ENCODE assay signal across 31 mouse cellular contexts in the genomic region with DNA sequence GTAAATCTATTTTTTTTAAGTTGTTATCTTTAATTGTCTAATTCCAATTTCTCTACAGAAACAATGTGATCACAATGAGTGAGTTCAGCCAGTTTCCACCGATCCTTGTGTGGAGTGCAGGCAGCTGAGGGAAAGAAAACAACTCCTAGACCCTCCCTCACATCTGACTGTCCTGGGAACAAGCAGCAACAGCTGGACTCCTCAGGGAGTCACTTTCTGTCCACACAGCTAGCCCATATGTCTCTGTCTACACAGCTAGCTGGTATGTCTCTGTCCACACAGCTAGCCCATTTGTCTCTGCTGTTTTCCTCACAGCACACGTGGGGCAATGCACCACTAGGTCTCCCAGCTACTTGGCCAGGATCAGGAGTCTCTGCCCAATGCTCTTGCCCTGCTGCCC. TPM values are rescaled to one million over a fixed set of nuclear protein-coding genes. Genes with fewer than 3 reads are reported as not detected.
DNase-seq lines count a peak whose midpoint lies in the region; ATAC-seq and TF ChIP-seq lines count a peak whose summit lies in the region.
"Had no signal": no experiment of that assay in that cellular context is flagged by ENCODE, and none has a peak within 500 bp of the region (broad histone marks: within the 10 kb centered on the region; RNA-seq: fewer than 3 reads in every experiment).

No protein-coding gene starts in this region.

- no peak overlapping the region for H3K4me2 ChIP-seq in embryonic facial prominence, embryonic 14.5 days (ENCODE audit: low read depth, low read length)
- no peak overlapping the region for H3K4me2 ChIP-seq in limb, embryonic 14.5 days (replicated peaks; ENCODE audit: low read depth, low read length, severe bottlenecking)
- H3K4me2 ChIP-seq: embryonic facial prominence, embryonic 12.5 days; embryonic facial prominence, embryonic 15.5 days; forebrain, embryonic 12.5 days had no signal

- no peak overlapping the region for H3K4me3 ChIP-seq in embryonic facial prominence, embryonic 14.5 days (ENCODE audit: low read depth, low read length)
- no peak overlapping the region for H3K4me3 ChIP-seq in embryonic facial prominence, embryonic 10.5 days
- no peak overlapping the region for H3K4me3 ChIP-seq in limb, embryonic 14.5 days (replicated peaks; ENCODE audit: low read length)
- no peak overlapping the region for H3K4me3 ChIP-seq in limb, embryonic 10.5 days
- H3K4me3 ChIP-seq: embryonic facial prominence, embryonic 12.5 days; embryonic facial prominence, embryonic 15.5 days; erythroblast, embryonic 14.5 days; forebrain, embryonic 10.5 days; forebrain, embryonic 12.5 days had no signal

- no peaks in the 10 kb centered on the region for H3K9me3 ChIP-seq in embryonic facial prominence, embryonic 14.5 days (ENCODE audit: control insufficient read depth, low read length)
- no peaks in the 10 kb centered on the region for H3K9me3 ChIP-seq in embryonic facial prominence, embryonic 10.5 days
- no peaks in the 10 kb centered on the region for H3K9me3 ChIP-seq in limb, embryonic 14.5 days (ENCODE audit: control insufficient read depth, low read length)
- H3K9me3 ChIP-seq in limb, embryonic 10.5 days (replicated peaks), result no peaks in the 10 kb centered on the region
- H3K9me3 ChIP-seq: embryonic facial prominence, embryonic 12.5 days; embryonic facial prominence, embryonic 15.5 days; forebrain, embryonic 10.5 days; forebrain, embryonic 12.5 days; G1E had no signal

- no peak for TF ChIP-seq POLR2A in limb, embryonic 14.5 days (IDR thresholded peaks at IDR 0.05; ENCODE audit: borderline replicate concordance, extremely low read depth, insufficient read depth, insufficient read length)

- no peaks in the 10 kb centered on the region for H3K27me3 ChIP-seq in embryonic facial prominence, embryonic 14.5 days (replicated peaks; ENCODE audit: control insufficient read depth, insufficient read depth, low read length)
- no peaks in the 10 kb centered on the region for H3K27me3 ChIP-seq in embryonic facial prominence, embryonic 10.5 days (replicated peaks; ENCODE audit: low read depth, poor library complexity, severe bottlenecking)
- H3K27me3 ChIP-seq in limb, embryonic 14.5 days (ENCODE audit: control insufficient read depth, insufficient read depth, low read length), result no peaks in the 10 kb centered on the region
- H3K27me3 ChIP-seq in limb, embryonic 10.5 days (ENCODE audit: low read depth, poor library complexity, severe bottlenecking), result no peaks in the 10 kb centered on the region
- H3K27me3 ChIP-seq: CH12.LX; embryonic facial prominence, embryonic 12.5 days; embryonic facial prominence, embryonic 15.5 days; forebrain, embryonic 12.5 days; Patski had no signal

- no peak overlapping the region for H3K9ac ChIP-seq in embryonic facial prominence, embryonic 14.5 days (ENCODE audit: low read depth, low read length)
- no peak overlapping the region for H3K9ac ChIP-seq in limb, embryonic 14.5 days (ENCODE audit: low read depth, low read length, severe bottlenecking)
- H3K9ac ChIP-seq: embryonic facial prominence, embryonic 12.5 days; embryonic facial prominence, embryonic 15.5 days; forebrain, embryonic 12.5 days had no signal

- no peak for ATAC-seq in embryonic facial prominence, embryonic 14.5 days (ENCODE audit: low read depth)
- ATAC-seq in limb, embryonic 14.5 days (ENCODE audit: low FRiP score, low read depth), result 0 out of 2 replicates have a peak, but pooled peaks have one; percentile 41
- ATAC-seq: activated CD4-positive, CD25-positive, alpha-beta regulatory T cell, adult 4 months; CD4-positive, CD25-positive, alpha-beta regulatory T cell, adult 4 months; forebrain, embryonic 14.5 days; forebrain, embryonic 16.5 days; Patski had no signal

- H3K36me3 ChIP-seq in embryonic facial prominence, embryonic 14.5 days (ENCODE audit: control insufficient read depth, insufficient read depth, low read length), result peaks cover 90% of the 10 kb centered on the region
- H3K36me3 ChIP-seq in embryonic facial prominence, embryonic 10.5 days (replicated peaks), result peaks cover 99% of the 10 kb centered on the region
- peaks cover 91% of the 10 kb centered on the region for H3K36me3 ChIP-seq in limb, embryonic 14.5 days (ENCODE audit: control insufficient read depth, insufficient read depth, low read length)
- H3K36me3 ChIP-seq in limb, embryonic 10.5 days, result peaks cover 98% of the 10 kb centered on the region

- 72% methylated on average over 2 of the region's 2 CpGs for WGBS in embryonic facial prominence, embryonic 14.5 days
- 84% methylated on average over 2 of the region's 2 CpGs for WGBS in embryonic facial prominence, embryonic 10.5 days
- 83% methylated on average over 2 of the region's 2 CpGs for WGBS in limb, embryonic 14.5 days
- 85% methylated on average over 2 of the region's 2 CpGs for WGBS in limb, embryonic 10.5 days

- no peaks in the 10 kb centered on the region for H3K4me1 ChIP-seq in embryonic facial prominence, embryonic 14.5 days (ENCODE audit: control insufficient read depth, insufficient read depth, low read length)
- H3K4me1 ChIP-seq in embryonic facial prominence, embryonic 10.5 days, result no peaks in the 10 kb centered on the region
- H3K4me1 ChIP-seq in limb, embryonic 14.5 days (ENCODE audit: control insufficient read depth, insufficient read depth, low read length), result peaks cover 1% of the 10 kb centered on the region; the same call in 1 of the 2 replicates
- peaks cover 2% of the 10 kb centered on the region for H3K4me1 ChIP-seq in limb, embryonic 10.5 days
- H3K4me1 ChIP-seq: embryonic facial prominence, embryonic 12.5 days; forebrain, embryonic 10.5 days; forebrain, embryonic 12.5 days had no signal

- DNase-seq in embryonic facial prominence, embryonic 14.5 days (ENCODE audit: low spot score), result peak; percentile 35
- DNase-seq in embryonic facial prominence, embryonic 10.5 days (ENCODE audit: low spot score), result no peak
- DNase-seq in heart, adult 11 months, result peak; percentile 76
- no peak for DNase-seq in heart, adult 9 months (ENCODE audit: low spot score in 2 of 2)
- DNase-seq in limb, embryonic 14.5 days (ENCODE audit: low spot score), result no peak
- DNase-seq in limb, embryonic 10.5 days (ENCODE audit: low spot score), result no peak
- DNase-seq in adipocyte (ENCODE audit: low spot score), result peak; percentile 21
- no peak for DNase-seq in frontal cortex, postnatal 36 days (ENCODE audit: low spot score in 2 of 2)
- DNase-seq: adrenal gland, adult 2 months; adrenal gland, postnatal 10 days; adrenal gland, postnatal 25 days; B cell, adult 2 months; cerebellum, adult 11 months; cerebellum, adult 18-20 months; cerebellum, adult 8-10 months; cerebellum, adult 9-11 months; cerebellum, postnatal 14 days; cerebellum, postnatal 36 days; embryo, embryonic 11 days had no signal

- no peak overlapping the region for H3K27ac ChIP-seq in embryonic facial prominence, embryonic 14.5 days (replicated peaks; ENCODE audit: low read depth, low read length)
- no peak overlapping the region for H3K27ac ChIP-seq in embryonic facial prominence, embryonic 10.5 days (replicated peaks)
- H3K27ac ChIP-seq in limb, embryonic 14.5 days (replicated peaks; ENCODE audit: low read depth, low read length), result no peak overlapping the region
- H3K27ac ChIP-seq in limb, embryonic 10.5 days, result no peak overlapping the region
- H3K27ac ChIP-seq: embryonic facial prominence, embryonic 12.5 days; embryonic facial prominence, embryonic 15.5 days; forebrain, embryonic 10.5 days; forebrain, embryonic 12.5 days had no signal

RNA-seq across cellular contexts. Expression of gene Faap100, which starts 19.0 kb away (rescaled TPM):
- 30.0 and 32.7 TPM in 2 replicates for polyA plus RNA-seq in embryonic facial prominence, embryonic 14.5 days (2014; fragmentation: Nextera tagmentation; extraction: Ambion mirVana)
- polyA plus RNA-seq in embryonic facial prominence, embryonic 10.5 days (2016; fragmentation: Nextera tagmentation; extraction: Ambion mirVana), result 38.3 and 39.0 TPM in 2 replicates
- polyA plus RNA-seq in limb, embryonic 14.5 days (2012; rRNA removed), result 45.0 and 64.7 TPM in 2 replicates
- polyA plus RNA-seq in limb, embryonic 14.5 days (2014; fragmentation: Nextera tagmentation; extraction: Ambion mirVana), result 33.9 and 42.0 TPM in 2 replicates
- 34.2 and 40.6 TPM in 2 replicates for polyA plus RNA-seq in limb, embryonic 10.5 days (2016; fragmentation: Nextera tagmentation; extraction: Ambion mirVana)

RNA-seq across cellular contexts. Expression of gene Fscn2, which starts 36.3 kb away (rescaled TPM):
- 0.48 and 1.1 TPM in 2 replicates for polyA plus RNA-seq in embryonic facial prominence, embryonic 14.5 days (2014; fragmentation: Nextera tagmentation; extraction: Ambion mirVana)
- polyA plus RNA-seq in embryonic facial prominence, embryonic 10.5 days (2016; fragmentation: Nextera tagmentation; extraction: Ambion mirVana), result 0.10 and 0.19 TPM in 2 replicates
- polyA plus RNA-seq in limb, embryonic 14.5 days (2012; rRNA removed), result 0.32 and 0.36 TPM in 2 replicates
- 0.88 and 1.6 TPM in 2 replicates for polyA plus RNA-seq in limb, embryonic 14.5 days (2014; fragmentation: Nextera tagmentation; extraction: Ambion mirVana)
- 0.35 and 0.74 TPM in 2 replicates for polyA plus RNA-seq in limb, embryonic 10.5 days (2016; fragmentation: Nextera tagmentation; extraction: Ambion mirVana)
- polyA plus RNA-seq: erythroblast, embryonic 14.5 days; forebrain, embryonic 10.5 days; G1E had no signal

RNA-seq across cellular contexts. Expression of gene Nploc4, which starts 39.9 kb away (rescaled TPM):
- polyA plus RNA-seq in embryonic facial prominence, embryonic 14.5 days (2014; fragmentation: Nextera tagmentation; extraction: Ambion mirVana), result 38.1 and 44.6 TPM in 2 replicates
- polyA plus RNA-seq in embryonic facial prominence, embryonic 10.5 days (2016; fragmentation: Nextera tagmentation; extraction: Ambion mirVana), result 45.3 and 51.9 TPM in 2 replicates
- 51.5 and 59.2 TPM in 2 replicates for polyA plus RNA-seq in limb, embryonic 14.5 days (2012; rRNA removed)
- polyA plus RNA-seq in limb, embryonic 14.5 days (2014; fragmentation: Nextera tagmentation; extraction: Ambion mirVana), result 38.8 and 41.8 TPM in 2 replicates
- 55.7 and 56.8 TPM in 2 replicates for polyA plus RNA-seq in limb, embryonic 10.5 days (2016; fragmentation: Nextera tagmentation; extraction: Ambion mirVana)

RNA-seq across cellular contexts. Expression of gene Tspan10, which starts 44.8 kb away (rescaled TPM):
- polyA plus RNA-seq in embryonic facial prominence, embryonic 14.5 days (2014; fragmentation: Nextera tagmentation; extraction: Ambion mirVana), result 0.63 TPM in 1 of 2 replicates, not detected in the other
- 0.69 and 1.5 TPM in 2 replicates for polyA plus RNA-seq in embryonic facial prominence, embryonic 10.5 days (2016; fragmentation: Nextera tagmentation; extraction: Ambion mirVana)
- polyA plus RNA-seq in limb, embryonic 14.5 days (2012; rRNA removed), result 0.20 and 0.23 TPM in 2 replicates
- polyA plus RNA-seq in limb, embryonic 14.5 days (2014; fragmentation: Nextera tagmentation; extraction: Ambion mirVana), result not detected in 2 replicates
- polyA plus RNA-seq in limb, embryonic 10.5 days (2016; fragmentation: Nextera tagmentation; extraction: Ambion mirVana), result not detected in 2 replicates
- polyA plus RNA-seq: activated CD4-positive, CD25-positive, alpha-beta regulatory T cell, adult 4 months; adrenal gland, adult 2 months; CD4-positive, CD25-positive, alpha-beta regulatory T cell, adult 4 months; erythroblast, embryonic 14.5 days; forebrain, embryonic 14.5 days; forebrain, embryonic 16.5 days; G1E; Patski had no signal

RNA-seq across cellular contexts. Expression of gene Actg1, which starts 49.3 kb away (rescaled TPM):
- 2,264 and 2,593 TPM in 2 replicates for polyA plus RNA-seq in embryonic facial prominence, embryonic 14.5 days (2014; fragmentation: Nextera tagmentation; extraction: Ambion mirVana)
- 3,067 and 3,150 TPM in 2 replicates for polyA plus RNA-seq in embryonic facial prominence, embryonic 10.5 days (2016; fragmentation: Nextera tagmentation; extraction: Ambion mirVana)
- polyA plus RNA-seq in limb, embryonic 14.5 days (2012; rRNA removed), result 1,359 and 1,631 TPM in 2 replicates
- 2,223 and 2,513 TPM in 2 replicates for polyA plus RNA-seq in limb, embryonic 14.5 days (2014; fragmentation: Nextera tagmentation; extraction: Ambion mirVana)
- 3,099 and 3,197 TPM in 2 replicates for polyA plus RNA-seq in limb, embryonic 10.5 days (2016; fragmentation: Nextera tagmentation; extraction: Ambion mirVana)

Comparison
In these comparisons a context has a peak if more than half of its experiments do, and no peak if none do; other contexts are left out.
1. DNase-seq: peak in embryonic facial prominence, embryonic 14.5 days (single experiment), heart, adult 11 months (single experiment) and adipocyte (single experiment); none in embryonic facial prominence, embryonic 10.5 days (single experiment), heart, adult 9 months (0 of 2), limb, embryonic 14.5 days (single experiment), limb, embryonic 10.5 days (single experiment) and frontal cortex, postnatal 36 days (0 of 2).